Mouse (Mus musculus) embryonic facial prominence, embryonic 14.5 days (tissue): ENCODE measurements around the gene Cwh43. TPM values are rescaled to one million over a fixed set of nuclear protein-coding genes. Genes with fewer than 3 reads are reported as not detected.

ENCODE experiments used
- ATAC-seq: fragments of 200-750 bp; cut with Nextera tagmentation; 2 replicates; pipeline ENCODE4 v1.8.0; 2017; ENCODE audit warnings: low read depth, moderate number of reproducible peaks, moderate TSS enrichment
- DNase-seq: peaks from one replicate; pipeline ENCODE4 v3.0.0-alpha.2; 2015; ENCODE audit warnings: low spot score
- H3K27ac ChIP-seq: fragments of 300-500 bp; sonication (generic); replicated peaks from 2 replicates; pipeline ENCODE4 v1.5.1; 2014; ENCODE audit warnings: low read depth, mild to moderate bottlenecking, low read length, moderate library complexity
- H3K27me3 ChIP-seq: fragments of 300-500 bp; sonication (generic); replicated peaks from 2 replicates; pipeline ENCODE4 v1.6.1; 2014; ENCODE audit warnings: low read length; ENCODE audit not compliant: control insufficient read depth, insufficient read depth
- H3K36me3 ChIP-seq: fragments of 300-500 bp; sonication (generic); 2 replicates; pipeline ENCODE4 v1.6.1; 2014; ENCODE audit warnings: low read length, mixed read lengths; ENCODE audit not compliant: control insufficient read depth, insufficient read depth
- H3K4me1 ChIP-seq: fragments of 300-500 bp; sonication (generic); 2 replicates; pipeline ENCODE4 v1.6.1; 2014; ENCODE audit warnings: antibody characterized with exemption, low read length; ENCODE audit not compliant: control insufficient read depth, insufficient read depth
- H3K4me2 ChIP-seq: fragments of 300-500 bp; sonication (generic); 2 replicates; pipeline ENCODE4 v1.6.1; 2014; ENCODE audit warnings: low read depth, mild to moderate bottlenecking, low read length, moderate library complexity, mixed read lengths
- H3K4me3 ChIP-seq: fragments of 300-500 bp; sonication (generic); 2 replicates; pipeline ENCODE4 v1.5.1; 2014; ENCODE audit warnings: low read depth, mild to moderate bottlenecking, low read length
- H3K9ac ChIP-seq: fragments of 300-500 bp; sonication (generic); 2 replicates; pipeline ENCODE4 v1.6.1; 2014; ENCODE audit warnings: low read depth, mild to moderate bottlenecking, low read length, moderate library complexity, mixed read lengths
- H3K9me3 ChIP-seq: fragments of 300-500 bp; sonication (generic); 2 replicates; pipeline ENCODE4 v1.6.1; 2016; ENCODE audit warnings: low read length; ENCODE audit not compliant: control insufficient read depth
- WGBS: fragments of 180-500 bp; shearing (Covaris S2); extraction: QIAGEN DNeasy Blood & Tissue Kit; methylation state at CpG from one replicate; pipeline ENCODE4 v1.1.7; 2014; 5-methylcytosine and 5-hydroxymethylcytosine counted together
- polyA plus RNA-seq: library from polyadenylated mRNA; unstranded; fragments of >200 nt; fragmentation: Nextera tagmentation; extraction: Ambion mirVana; gene quantifications from 2 replicates; pipeline ENCODE4 v1.2.1, GENCODE M21; 2014

Gene Cwh43
- polyA plus RNA-seq, 1 experiment from 2014 or later, result 1.9 TPM

DNA sequence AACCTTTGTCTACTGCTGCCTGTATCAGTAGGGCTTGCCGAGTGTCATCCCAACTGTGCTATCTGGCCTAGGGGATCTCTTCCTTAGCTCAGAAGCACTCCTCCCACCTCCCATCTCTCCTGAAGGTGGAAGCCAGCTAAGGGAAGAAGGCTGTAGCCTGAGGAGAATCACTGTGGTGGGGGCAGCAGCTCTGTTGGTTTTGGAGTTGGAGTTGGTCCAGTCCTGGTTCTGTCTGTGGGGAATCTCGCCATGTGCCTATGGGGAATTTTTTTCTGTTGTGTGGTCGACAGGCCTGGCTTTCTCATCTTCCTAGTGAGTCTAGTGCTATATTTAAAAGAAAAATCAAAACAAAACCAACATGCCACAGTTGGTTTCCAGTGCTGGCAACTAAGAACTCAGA is 91.5 kb downstream of the Cwh43 start:
- Histone ChIP-seq H3K4me1 (peaks cover 15% of the 10 kb centered on the region), H3K36me3 (no peaks in the 10 kb centered on the region), H3K9me3 (no peaks in the 10 kb centered on the region), H3K4me2 (no peak overlapping the region), H3K9ac (no peak overlapping the region), H3K27me3 (no peaks in the 10 kb centered on the region), H3K27ac (peak overlapping the region; percentile 29; the same call in 1 of the 2 replicates), H3K4me3 (no peak overlapping the region)
- ATAC-seq (no peak), DNase-seq (peak; percentile 16)
- 50% methylated on average over 3 of the region's 3 CpGs for WGBS

DNA sequence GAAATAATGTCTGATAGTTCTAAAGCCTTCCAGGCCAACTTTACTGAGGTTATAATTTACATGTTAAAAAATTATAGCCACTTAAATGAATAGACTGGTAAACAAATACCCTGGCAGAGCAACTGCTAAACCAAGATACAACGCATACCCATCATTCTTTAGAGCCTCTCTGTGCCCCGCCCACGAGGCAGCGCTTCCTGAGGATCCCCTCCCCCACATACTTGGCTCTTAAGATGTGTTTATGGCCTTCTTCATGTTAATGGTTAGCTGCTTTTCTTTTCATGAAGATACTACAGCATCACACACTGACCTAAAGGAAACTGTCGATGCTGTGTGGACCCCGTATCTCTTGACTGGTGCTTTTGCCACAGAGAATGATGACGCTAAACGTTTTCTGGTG is 92.7 kb downstream of the Cwh43 start:
- Histone ChIP-seq H3K27me3 (no peaks in the 10 kb centered on the region), H3K9ac (no peak overlapping the region), H3K27ac (no peak overlapping the region), H3K4me3 (no peak overlapping the region), H3K9me3 (no peaks in the 10 kb centered on the region), H3K4me1 (peaks cover 17% of the 10 kb centered on the region), H3K36me3 (no peaks in the 10 kb centered on the region), H3K4me2 (no peak overlapping the region)
- no peak for ATAC-seq
- 80% methylated on average over 8 of the region's 8 CpGs for WGBS
- no peak for DNase-seq

GRCm38 (mm10) chr5:73500867-73501440 is 95.1 kb downstream of the Cwh43 start:
- ATAC-seq (no peak), DNase-seq (no peak)
- Histone ChIP-seq H3K36me3 (no peaks in the 10 kb centered on the region), H3K9me3 (no peaks in the 10 kb centered on the region), H3K4me3 (no peak overlapping the region), H3K27ac (no peak overlapping the region), H3K4me1 (peaks cover 17% of the 10 kb centered on the region), H3K4me2 (no peak overlapping the region), H3K9ac (no peak overlapping the region), H3K27me3 (no peaks in the 10 kb centered on the region)
- WGBS, result 80% methylated on average over 7 of the region's 7 CpGs

DNA sequence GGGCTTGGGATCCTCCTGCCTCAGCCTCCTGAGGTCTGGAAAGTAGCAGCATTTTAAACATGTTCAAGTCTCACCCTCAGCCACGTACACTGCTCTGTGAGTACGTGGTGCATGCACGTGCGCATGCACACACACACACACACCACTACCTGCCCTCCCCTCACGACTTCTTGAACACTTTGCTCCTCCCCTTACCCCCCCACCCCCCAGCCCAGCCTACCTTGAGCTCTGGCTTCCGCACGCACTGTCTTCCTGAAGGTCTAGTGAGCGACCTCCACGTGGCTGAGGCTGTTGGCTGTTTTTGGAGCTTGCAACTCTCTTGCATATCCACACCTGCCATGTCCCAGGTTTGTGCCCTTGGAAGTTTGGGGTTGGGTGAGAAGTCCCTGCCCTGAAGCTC is 96.5 kb downstream of the Cwh43 start:
- no peak for ATAC-seq
- Histone ChIP-seq H3K4me3 (no peak overlapping the region), H3K4me2 (no peak overlapping the region), H3K9ac (no peak overlapping the region), H3K27ac (no peak overlapping the region), H3K27me3 (no peaks in the 10 kb centered on the region), H3K4me1 (peaks cover 10% of the 10 kb centered on the region), H3K36me3 (no peaks in the 10 kb centered on the region), H3K9me3 (no peaks in the 10 kb centered on the region)
- no peak for DNase-seq
- WGBS, result 89% methylated on average over 9 of the region's 9 CpGs

Other genes starting within 250 kb of the Cwh43 start
- gene Fryl, start 149.5 kb upstream of the Cwh43 start, polyA plus RNA-seq, result 24.8 and 26.8 TPM in 2 replicates
- 143 and 145 TPM in 2 replicates for gene Ociad1, start 113.3 kb upstream of the Cwh43 start, polyA plus RNA-seq
- 10.7 and 11.2 TPM in 2 replicates for gene Ociad2, start 65.0 kb upstream of the Cwh43 start, polyA plus RNA-seq
- gene Dcun1d4, start 74.9 kb downstream of the Cwh43 start, polyA plus RNA-seq, result 25.7 and 26.4 TPM in 2 replicates
- 0.08 TPM in 1 of 2 replicates, not detected in the other for gene Lrrc66, start 226.5 kb downstream of the Cwh43 start, polyA plus RNA-seq
- gene Sgcb, start 241.7 kb downstream of the Cwh43 start, polyA plus RNA-seq, result 54.3 and 55.3 TPM in 2 replicates
- gene Spata18, start 245.3 kb downstream of the Cwh43 start, polyA plus RNA-seq, result 0.63 and 1.1 TPM in 2 replicates